Mouse (Mus musculus) frontal cortex, postnatal 36 days (tissue): ENCODE measurements around the gene Nxt1.

Source experiments
- DNase-seq, 2 experiments: peaks; one replicate each; pipeline ENCODE4 v3.0.0; 2022; ENCODE audit warnings: low spot score in 2 of 2

Gene Nxt1

DNA sequence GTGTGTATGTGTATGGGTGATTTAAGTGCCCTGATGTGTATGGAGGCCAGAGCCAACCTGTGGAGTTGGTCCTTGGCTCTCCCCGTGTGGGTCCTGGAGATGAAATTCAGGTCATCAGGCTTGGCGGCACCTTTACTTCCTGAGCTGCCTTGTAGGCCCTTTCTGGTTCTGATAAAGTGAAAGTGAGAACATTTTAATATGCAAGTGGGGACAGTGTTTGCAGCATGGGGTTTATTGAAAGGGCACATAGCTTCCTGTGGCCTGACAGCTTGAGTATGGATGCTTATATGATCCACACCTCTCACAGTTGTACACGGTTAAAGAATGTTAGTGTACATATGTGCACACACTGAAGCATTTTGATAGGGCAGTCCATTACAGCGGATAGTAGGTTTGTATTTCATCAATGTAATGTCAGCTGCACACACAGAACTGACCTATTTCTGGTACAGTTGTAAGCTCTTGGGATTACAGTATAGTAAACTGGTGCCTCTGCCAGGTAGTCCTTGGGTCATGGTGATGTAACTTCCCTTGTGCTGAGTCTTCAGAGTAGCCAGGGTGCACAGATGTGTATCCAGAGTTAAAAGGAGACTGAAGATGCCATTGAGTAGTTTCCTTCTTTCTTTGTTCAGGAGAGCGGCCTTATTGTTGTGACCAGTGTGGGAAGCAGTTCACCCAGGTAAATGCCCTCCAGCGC lies 17.2 kb downstream of the Nxt1 start:
- no peak for DNase-seq

- DNase-seq, result no peak
Observed at GRCm38 (mm10) chr2:148690291-148690690, 17.9 kb downstream of the Nxt1 start.

GRCm38 (mm10) chr2:148690781-148691180 lies 18.4 kb downstream of the Nxt1 start:
- DNase-seq, result no peak

DNA sequence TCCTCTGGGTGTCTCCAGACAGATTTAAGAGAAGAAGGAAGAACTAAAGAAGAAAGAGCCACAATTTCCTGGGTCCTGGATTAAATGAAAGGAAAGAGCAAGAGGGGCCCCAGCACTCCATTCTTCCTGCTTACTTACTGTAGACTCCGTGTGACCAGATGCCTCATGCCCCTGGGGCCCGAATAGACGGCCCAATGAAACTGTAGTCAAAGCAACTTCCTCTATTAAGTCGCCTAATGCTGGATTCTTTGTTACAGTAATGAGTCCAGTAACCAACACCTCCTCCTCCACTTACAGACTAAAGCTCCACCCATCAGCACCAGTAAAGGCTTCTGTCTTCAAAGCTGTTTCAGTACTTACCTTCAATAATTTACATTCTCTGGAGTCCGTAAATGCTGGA lies 26.2 kb downstream of the Nxt1 start:
- DNase-seq, result no peak

DNA sequence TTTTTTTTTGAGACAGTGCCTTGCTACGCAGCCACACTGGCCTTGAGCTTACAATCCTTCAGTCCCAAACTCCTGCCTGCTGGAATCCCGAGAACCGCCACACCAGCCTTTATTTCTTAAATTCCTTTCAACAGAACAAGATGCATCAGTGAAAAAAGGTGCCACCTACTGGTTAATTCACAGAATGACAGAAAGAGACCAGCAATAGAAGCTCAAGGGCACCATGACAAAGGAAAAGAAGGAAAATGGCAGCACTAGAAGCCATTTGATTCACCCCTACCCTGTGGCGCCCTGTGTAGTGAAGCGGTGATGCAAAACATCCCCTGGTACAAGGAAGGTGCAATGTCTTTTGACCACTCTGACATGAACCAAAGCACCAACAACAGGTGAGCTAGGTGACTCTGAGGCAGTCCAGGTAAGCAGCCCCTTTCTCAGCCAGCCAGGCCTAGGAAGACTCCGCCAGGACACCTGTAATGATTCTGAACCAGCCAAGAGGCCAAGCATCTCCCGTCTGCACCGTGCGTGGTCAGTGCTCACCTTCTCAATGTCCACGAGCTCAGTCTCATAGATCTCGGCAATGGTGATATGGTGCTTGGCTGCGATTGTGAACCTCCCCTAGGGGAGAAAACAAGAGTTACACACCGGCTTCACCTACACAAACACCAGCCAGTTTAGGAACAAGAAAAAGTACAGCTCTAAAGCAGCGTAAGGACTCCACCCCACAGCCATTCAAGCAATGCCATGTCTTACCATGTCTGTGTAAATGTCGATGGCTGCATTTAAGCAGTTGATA lies 34.2 kb downstream of the Nxt1 start:
- DNase-seq, result no peak

DNA sequence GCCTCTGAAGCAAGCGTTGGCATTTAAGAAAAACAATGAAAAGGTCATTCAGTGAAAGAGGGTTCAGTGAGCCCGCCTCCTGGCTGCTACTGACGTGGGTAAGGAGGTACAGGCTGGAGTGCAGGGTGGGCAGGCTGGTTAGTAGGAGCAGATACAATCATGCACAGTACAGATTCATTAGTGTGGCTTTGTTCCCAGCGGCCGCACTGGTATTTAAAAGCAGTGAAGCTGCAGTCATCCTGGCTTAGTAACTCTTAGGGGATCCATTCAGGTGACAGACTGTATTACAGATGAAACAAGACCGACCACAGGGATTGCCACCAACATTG lies 34.8 kb downstream of the Nxt1 start:
- DNase-seq, result no peak

DNA sequence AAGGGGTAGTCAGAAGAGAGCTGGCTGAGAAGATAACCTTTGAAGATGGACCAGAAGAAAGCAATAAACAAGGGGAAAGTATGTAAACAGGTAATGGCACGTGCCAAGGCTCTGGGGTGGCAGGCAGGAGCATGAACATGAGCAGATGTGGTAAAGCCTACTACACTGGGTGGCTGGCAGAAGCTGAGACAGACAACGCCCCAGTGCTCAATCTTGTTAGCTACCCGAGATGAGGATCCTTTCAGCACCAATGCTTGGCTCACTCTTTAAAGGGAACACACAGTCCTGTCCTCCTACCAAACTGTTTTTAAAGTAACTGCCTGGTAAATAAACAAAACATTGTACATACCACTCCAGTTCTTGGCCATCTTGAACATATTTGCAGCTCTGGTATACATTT lies 39.9 kb downstream of the Nxt1 start:
- DNase-seq, result no peak

DNA sequence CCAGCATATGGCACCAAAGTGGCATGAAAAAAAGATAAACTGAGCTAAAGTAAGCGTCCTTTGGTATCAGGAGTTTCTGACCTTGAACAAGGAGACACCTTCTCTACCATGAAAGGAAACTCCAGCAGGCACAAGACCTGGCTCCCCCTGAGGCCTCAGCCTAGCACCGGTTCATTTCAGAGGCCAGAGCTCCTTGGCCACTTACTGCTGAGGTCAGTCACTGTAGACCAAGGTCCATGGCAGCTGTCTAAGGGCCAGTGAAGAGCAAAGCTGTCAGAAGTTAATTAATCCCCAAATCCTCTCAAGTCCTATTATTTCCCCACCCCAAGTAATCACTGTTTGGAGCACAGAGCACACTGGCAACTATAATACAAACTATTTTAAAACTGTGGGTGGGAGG lies 44.7 kb downstream of the Nxt1 start:
- no peak for DNase-seq

DNA sequence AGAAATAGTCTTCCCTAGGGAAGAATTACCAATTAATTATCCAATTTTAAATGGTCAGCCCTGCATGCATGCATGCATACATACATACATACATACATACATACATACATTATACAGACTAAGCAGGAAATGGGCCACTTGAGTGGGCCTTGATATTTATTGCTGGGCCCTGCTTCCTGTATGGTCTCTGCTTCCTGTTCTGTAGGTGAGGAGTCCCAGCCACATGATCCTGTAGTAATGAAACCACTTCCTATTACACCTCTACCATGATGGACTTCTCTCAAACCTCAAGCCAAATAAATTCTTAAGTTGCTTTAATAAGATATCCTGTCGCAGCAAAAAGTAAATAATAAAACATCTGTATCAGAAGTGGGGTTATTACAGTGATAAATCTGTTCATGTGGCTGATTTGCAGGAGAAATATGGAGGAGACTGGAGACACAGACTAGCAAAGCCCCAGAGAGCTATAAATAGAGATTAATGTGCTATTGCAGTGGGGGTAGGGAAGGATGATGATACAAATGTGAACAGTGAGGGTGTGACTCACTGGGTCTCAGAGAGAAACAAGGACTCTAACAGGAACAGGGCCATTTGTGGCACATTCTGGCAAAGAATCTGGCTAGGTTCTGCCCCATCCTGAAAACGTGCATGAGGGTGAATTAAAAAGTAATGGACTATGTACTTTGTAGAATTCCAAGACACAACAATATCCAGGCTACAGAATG lies 47.0 kb downstream of the Nxt1 start:
- no peak for DNase-seq
